In genomic region chr1:93618948-93619347, GRCm38 (mm10) we compare ENCODE assay signal across 10 mouse cellular contexts. TPM values are rescaled to one million over a fixed set of nuclear protein-coding genes. Genes with fewer than 3 reads are reported as not detected.
A peak's percentile ranks its signal among the peaks of the same experiment; 100 is the strongest.
DNase-seq lines count a peak whose midpoint lies in the region; ATAC-seq and TF ChIP-seq lines count a peak whose summit lies in the region.
"Had no signal": no experiment of that assay in that cellular context is flagged by ENCODE, and none has a peak within 500 bp of the region (broad histone marks: within the 10 kb centered on the region; RNA-seq: fewer than 3 reads in every experiment).

No protein-coding gene starts in this region.

- peak overlapping the region; percentile 40; the same call in 1 of the 2 replicates for H3K27ac ChIP-seq in forebrain, embryonic 10.5 days
- H3K27ac ChIP-seq in forebrain, embryonic 14.5 days (ENCODE audit: low read depth, low read length), result no peak overlapping the region
- no peak overlapping the region for H3K27ac ChIP-seq in midbrain, embryonic 11.5 days (ENCODE audit: low read depth, low read length)
- H3K27ac ChIP-seq in midbrain, embryonic 16.5 days (ENCODE audit: low read length), result no peak overlapping the region
- H3K27ac ChIP-seq in limb, embryonic 13.5 days, result peak overlapping the region; percentile 75; the same call in 1 of the 2 replicates
- no peak overlapping the region for H3K27ac ChIP-seq in stomach, postnatal 0 days (replicated peaks)

- no peaks in the 10 kb centered on the region; the same call in 1 of the 2 replicates for H3K4me1 ChIP-seq in forebrain, embryonic 10.5 days
- H3K4me1 ChIP-seq in forebrain, embryonic 14.5 days (ENCODE audit: control insufficient read depth, insufficient read depth, low read length), result no peaks in the 10 kb centered on the region
- no peaks in the 10 kb centered on the region for H3K4me1 ChIP-seq in midbrain, embryonic 11.5 days (ENCODE audit: control insufficient read depth, insufficient read depth, low read length)
- H3K4me1 ChIP-seq in midbrain, embryonic 16.5 days (ENCODE audit: control insufficient read depth, insufficient read depth, low read length), result no peaks in the 10 kb centered on the region
- peaks cover 24% of the 10 kb centered on the region for H3K4me1 ChIP-seq in limb, embryonic 13.5 days
- no peaks in the 10 kb centered on the region for H3K4me1 ChIP-seq in stomach, postnatal 0 days (replicated peaks; ENCODE audit: control insufficient read depth, insufficient read depth)

- no peaks in the 10 kb centered on the region for H3K27me3 ChIP-seq in forebrain, embryonic 10.5 days (ENCODE audit: poor library complexity, severe bottlenecking)
- H3K27me3 ChIP-seq in forebrain, embryonic 14.5 days (replicated peaks; ENCODE audit: control insufficient read depth, insufficient read depth, low read length), result no peaks in the 10 kb centered on the region
- no peaks in the 10 kb centered on the region for H3K27me3 ChIP-seq in midbrain, embryonic 11.5 days (ENCODE audit: control insufficient read depth, insufficient read depth, low read length)
- no peaks in the 10 kb centered on the region for H3K27me3 ChIP-seq in midbrain, embryonic 16.5 days (ENCODE audit: control insufficient read depth, insufficient read depth, low read depth, low read length)
- no peaks in the 10 kb centered on the region for H3K27me3 ChIP-seq in limb, embryonic 13.5 days
- H3K27me3 ChIP-seq in stomach, postnatal 0 days (ENCODE audit: control insufficient read depth, insufficient read depth, low read length), result no peaks in the 10 kb centered on the region
- H3K27me3 ChIP-seq: megakaryocyte, embryonic 14.5 days had no signal

- H3K9ac ChIP-seq in forebrain, embryonic 14.5 days (ENCODE audit: low read length), result no peak overlapping the region
- no peak overlapping the region for H3K9ac ChIP-seq in midbrain, embryonic 11.5 days (ENCODE audit: low read length)
- H3K9ac ChIP-seq in midbrain, embryonic 16.5 days (ENCODE audit: low read depth, low read length), result no peak overlapping the region
- H3K9ac ChIP-seq in limb, embryonic 13.5 days, result no peak overlapping the region
- no peak overlapping the region for H3K9ac ChIP-seq in stomach, postnatal 0 days (ENCODE audit: low read length)

- no peak for ATAC-seq in forebrain, embryonic 14.5 days
- peak; percentile 61; the same call in 1 of the 2 replicates for ATAC-seq in midbrain, embryonic 11.5 days (ENCODE audit: low FRiP score)
- no peak for ATAC-seq in midbrain, embryonic 16.5 days
- no peak for ATAC-seq in limb, embryonic 13.5 days (ENCODE audit: low FRiP score, low read depth)
- ATAC-seq in stomach, postnatal 0 days (ENCODE audit: low FRiP score, low TSS enrichment), result peak; percentile 59

- no peak overlapping the region for H3K4me2 ChIP-seq in forebrain, embryonic 14.5 days (ENCODE audit: low read length)
- H3K4me2 ChIP-seq in midbrain, embryonic 11.5 days, result no peak overlapping the region
- H3K4me2 ChIP-seq in midbrain, embryonic 16.5 days (ENCODE audit: low read length), result no peak overlapping the region
- H3K4me2 ChIP-seq in limb, embryonic 13.5 days (replicated peaks), result no peak overlapping the region
- no peak overlapping the region for H3K4me2 ChIP-seq in stomach, postnatal 0 days (replicated peaks; ENCODE audit: low read depth)

- H3K4me3 ChIP-seq in forebrain, embryonic 10.5 days, result no peak overlapping the region
- H3K4me3 ChIP-seq in forebrain, embryonic 14.5 days (ENCODE audit: low read depth, low read length), result no peak overlapping the region
- H3K4me3 ChIP-seq in midbrain, embryonic 11.5 days (ENCODE audit: low read depth, low read length), result no peak overlapping the region
- H3K4me3 ChIP-seq in midbrain, embryonic 16.5 days (ENCODE audit: low read depth, low read length), result no peak overlapping the region
- H3K4me3 ChIP-seq in limb, embryonic 13.5 days, result no peak overlapping the region
- no peak overlapping the region for H3K4me3 ChIP-seq in stomach, postnatal 0 days (ENCODE audit: low read depth, low read length)
- H3K4me3 ChIP-seq: megakaryocyte, embryonic 14.5 days had no signal

- TF ChIP-seq EP300 in stomach, postnatal 0 days (optimal IDR thresholded peaks at IDR 0.05), result no peak

- TF ChIP-seq CTCF in stomach, postnatal 0 days (IDR thresholded peaks at IDR 0.05; ENCODE audit: low read depth), result no peak

- WGBS in forebrain, embryonic 10.5 days, result 84% methylated on average over 5 of the region's 5 CpGs
- WGBS in forebrain, embryonic 14.5 days, result 90% methylated on average over 5 of the region's 5 CpGs
- 84% methylated on average over 5 of the region's 5 CpGs for WGBS in midbrain, embryonic 11.5 days
- 87% methylated on average over 5 of the region's 5 CpGs for WGBS in midbrain, embryonic 16.5 days
- WGBS in limb, embryonic 13.5 days, result 62% methylated on average over 5 of the region's 5 CpGs
- WGBS in stomach, postnatal 0 days, result 64% methylated on average over 5 of the region's 5 CpGs

- no peaks in the 10 kb centered on the region for H3K9me3 ChIP-seq in forebrain, embryonic 10.5 days
- H3K9me3 ChIP-seq in forebrain, embryonic 14.5 days (replicated peaks; ENCODE audit: control insufficient read depth, low read length), result no peaks in the 10 kb centered on the region
- no peaks in the 10 kb centered on the region for H3K9me3 ChIP-seq in midbrain, embryonic 11.5 days (ENCODE audit: control insufficient read depth, low read length)
- H3K9me3 ChIP-seq in midbrain, embryonic 16.5 days (replicated peaks; ENCODE audit: control insufficient read depth, low read length, poor library complexity, severe bottlenecking), result no peaks in the 10 kb centered on the region
- H3K9me3 ChIP-seq in limb, embryonic 13.5 days, result no peaks in the 10 kb centered on the region
- H3K9me3 ChIP-seq in stomach, postnatal 0 days (ENCODE audit: control insufficient read depth, low read length), result no peaks in the 10 kb centered on the region
- H3K9me3 ChIP-seq: megakaryocyte, embryonic 14.5 days had no signal

- peaks cover 49% of the 10 kb centered on the region for H3K36me3 ChIP-seq in forebrain, embryonic 10.5 days (replicated peaks)
- peaks cover 47% of the 10 kb centered on the region for H3K36me3 ChIP-seq in forebrain, embryonic 14.5 days (ENCODE audit: control insufficient read depth, insufficient read depth, low read length)
- H3K36me3 ChIP-seq in midbrain, embryonic 11.5 days (ENCODE audit: control insufficient read depth, insufficient read depth, low read length), result peaks cover 11% of the 10 kb centered on the region; the same call in 1 of the 2 replicates
- H3K36me3 ChIP-seq in midbrain, embryonic 16.5 days (ENCODE audit: control insufficient read depth, insufficient read depth, low read length), result peaks cover 31% of the 10 kb centered on the region
- peaks cover 44% of the 10 kb centered on the region for H3K36me3 ChIP-seq in limb, embryonic 13.5 days
- H3K36me3 ChIP-seq in stomach, postnatal 0 days (ENCODE audit: control insufficient read depth, insufficient read depth, low read length), result peaks cover 17% of the 10 kb centered on the region

- DNase-seq in forebrain, embryonic 10.5 days (ENCODE audit: extremely low spot score, low spot score), result no peak
- no peak for DNase-seq in forebrain, embryonic 14.5 days (ENCODE audit: low spot score)
- DNase-seq in midbrain, embryonic 11.5 days (ENCODE audit: low spot score, missing footprints), result no peak
- DNase-seq in stomach, postnatal 0 days (ENCODE audit: low spot score), result no peak
- DNase-seq in heart, adult 11 months, result no peak
- DNase-seq in heart, postnatal 4 days, result no peak
- DNase-seq: left cerebral cortex, postnatal 4 days had no signal

RNA-seq across cellular contexts. Expression of gene Stk25, which starts 39.5 kb away (rescaled TPM):
- 156 and 166 TPM in 2 replicates for polyA plus RNA-seq in forebrain, embryonic 10.5 days (2016; fragmentation: Nextera tagmentation; extraction: Ambion mirVana)
- 354 and 364 TPM in 2 replicates for polyA plus RNA-seq in forebrain, embryonic 14.5 days (2014; fragmentation: Nextera tagmentation; extraction: Ambion mirVana)
- 187 and 198 TPM in 2 replicates for polyA plus RNA-seq in midbrain, embryonic 11.5 days (2014; fragmentation: Nextera tagmentation; extraction: Ambion mirVana)
- 347 and 394 TPM in 2 replicates for polyA plus RNA-seq in midbrain, embryonic 16.5 days (2015; fragmentation: Nextera tagmentation; extraction: Ambion mirVana)
- 200 and 212 TPM in 2 replicates for polyA plus RNA-seq in limb, embryonic 13.5 days (2015; fragmentation: Nextera tagmentation; extraction: Ambion mirVana)
- 107 and 115 TPM in 2 replicates for polyA plus RNA-seq in stomach, postnatal 0 days (2015; fragmentation: Nextera tagmentation; extraction: Ambion mirVana)
- total RNA-seq in heart, postnatal 4 days (2021), result 100 to 1,000 TPM; 120 to 133 TPM

Comparison
In these comparisons a context has a peak if more than half of its experiments do, and no peak if none do; other contexts are left out.
1. H3K27ac ChIP-seq: peak in forebrain, embryonic 10.5 days (single experiment) and limb, embryonic 13.5 days (single experiment); none in forebrain, embryonic 14.5 days (single experiment), midbrain, embryonic 11.5 days (single experiment), midbrain, embryonic 16.5 days (single experiment) and stomach, postnatal 0 days (single experiment).
2. ATAC-seq: peak in midbrain, embryonic 11.5 days (single experiment) and stomach, postnatal 0 days (single experiment); none in forebrain, embryonic 14.5 days (single experiment), midbrain, embryonic 16.5 days (single experiment) and limb, embryonic 13.5 days (single experiment).